Mouse (Mus musculus) T-cell, adult 2 months (primary cell): ENCODE data around the gene Mt4.
A peak's percentile ranks its signal among the peaks of the same experiment; 100 is the strongest.
"Not testable (repeated sequence)": the region's sequence is repeated elsewhere in the genome, so short reads cannot be mapped to it uniquely, and the experiment has no call there.

Experiments
- DNase-seq: peaks from one replicate; pipeline ENCODE4 v3.0.0; 2022; ENCODE audit warnings: low spot score

Gene Mt4

GRCm38 (mm10) chr8:94135556-94135955, 1.4 kb upstream of the Mt4 start:
- DNase-seq, result no peak

- DNase-seq, result no peak
Observed at GRCm38 (mm10) chr8:94136192-94136591, 805 bp upstream of the Mt4 start.

GRCm38 (mm10) chr8:94140266-94140795, 3.3 kb downstream of the Mt4 start:
- no peak for DNase-seq

- no peak for DNase-seq
Observed at GRCm38 (mm10) chr8:94148236-94148635, 11.2 kb downstream of the Mt4 start.

- no peak for DNase-seq
Observed at GRCm38 (mm10) chr8:94150925-94151324, 13.9 kb downstream of the Mt4 start.

GRCm38 (mm10) chr8:94152513-94153300, 15.7 kb downstream of the Mt4 start, which contains the start of gene Mt3:
Gene Mt3, plus strand, starts transcription at chr8:94152607.
- DNase-seq, result no peak

- no peak for DNase-seq
Observed at GRCm38 (mm10) chr8:94153451-94153850, 16.5 kb downstream of the Mt4 start.

GRCm38 (mm10) chr8:94154537-94154936, 17.5 kb downstream of the Mt4 start:
- no peak for DNase-seq

GRCm38 (mm10) chr8:94156092-94156491, 19.1 kb downstream of the Mt4 start:
- DNase-seq, result no peak

- not testable (repeated sequence) for DNase-seq
Observed at GRCm38 (mm10) chr8:94165772-94166171, 28.8 kb downstream of the Mt4 start.

GRCm38 (mm10) chr8:94167244-94167643, 30.2 kb downstream of the Mt4 start:
- peak; percentile 69 for DNase-seq

- DNase-seq, result no peak
Observed at GRCm38 (mm10) chr8:94169547-94169946, 32.5 kb downstream of the Mt4 start.

GRCm38 (mm10) chr8:94171321-94171755, 34.3 kb downstream of the Mt4 start:
- no peak for DNase-seq

- no peak for DNase-seq
Observed at GRCm38 (mm10) chr8:94172075-94172808, 35.2 kb downstream of the Mt4 start, which contains the start of gene Mt2. Gene Mt2, plus strand, starts transcription at chr8:94172664.

GRCm38 (mm10) chr8:94172809-94173732, 36.1 kb downstream of the Mt4 start:
- no peak for DNase-seq

GRCm38 (mm10) chr8:94173848-94174403, 36.9 kb downstream of the Mt4 start:
- no peak for DNase-seq

- no peak for DNase-seq
Observed at GRCm38 (mm10) chr8:94174619-94175213, 37.7 kb downstream of the Mt4 start.

- DNase-seq, result no peak
Observed at GRCm38 (mm10) chr8:94177716-94178390, 40.9 kb downstream of the Mt4 start.

GRCm38 (mm10) chr8:94178857-94179712, 42.1 kb downstream of the Mt4 start, which contains the start of gene Mt1:
Gene Mt1, plus strand, starts transcription at chr8:94179082.
- peak; percentile 65 for DNase-seq
